Mouse (Mus musculus): ENCODE measurements around the gene Prkcb. TPM values are rescaled to one million over a fixed set of nuclear protein-coding genes. Genes with fewer than 3 reads are reported as not detected.
"Not testable (repeated sequence)": the region's sequence is repeated elsewhere in the genome, so short reads cannot be mapped to it uniquely, and the experiment has no call there.

Gene Prkcb
- 117 and 119 TPM in 2 replicates for polyA plus RNA-seq (2015; fragmentation: Nextera tagmentation; extraction: Ambion mirVana)

DNA sequence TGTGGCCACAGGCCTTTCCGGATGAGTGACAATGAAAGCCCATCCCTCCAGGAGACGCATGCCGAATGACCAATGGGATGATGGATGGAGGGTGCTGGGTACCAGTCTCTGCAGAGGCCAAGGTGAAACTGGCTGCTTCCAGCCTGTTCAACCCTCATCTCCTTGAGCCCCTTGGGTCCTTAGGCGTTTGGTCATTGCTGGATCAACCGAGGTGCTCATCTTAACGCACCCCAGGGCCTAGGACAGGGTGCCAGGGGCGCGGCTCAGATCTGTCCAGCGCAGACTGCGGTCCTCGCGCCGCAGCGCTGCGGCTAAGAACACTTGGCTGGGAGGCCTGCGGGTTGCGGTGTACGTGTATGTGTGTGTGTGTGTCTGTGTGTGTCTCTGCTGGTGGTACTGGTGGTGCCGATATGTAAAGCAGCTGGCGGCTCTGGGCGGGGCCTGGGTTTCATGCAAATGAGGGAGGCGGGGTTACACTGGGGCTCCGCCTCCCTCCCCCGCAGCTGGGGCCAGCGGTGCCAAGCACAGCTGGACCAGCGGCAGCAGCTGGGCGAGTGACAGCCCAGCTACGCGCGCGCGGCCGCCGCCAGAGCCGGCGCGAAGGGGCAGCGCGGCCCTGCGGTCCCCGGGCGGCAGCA, at the start of gene Prkcb:
Gene Prkcb, plus strand, starts transcription at position 147 of the 638 bp plus-strand sequence.
- Histone ChIP-seq H3K9me3 (no peaks in the 10 kb centered on the region), H3K27me3 (no peaks in the 10 kb centered on the region), H3K4me2 (peak within 1 kb of the TSS; percentile 97), H3K27ac (replicated peaks) (peak within 1 kb of the TSS; percentile 76), H3K36me3 (no peaks in the 10 kb centered on the region), H3K9ac (peak within 1 kb of the TSS; percentile 69), H3K4me3 (peak within 1 kb of the TSS; percentile 85), H3K4me1 (replicated peaks) (peaks cover 38% of the 10 kb centered on the region)
- peak; percentile 92 for ATAC-seq (ENCODE audit: low FRiP score, low read depth)
- WGBS = 3% methylated on average over 24 of the region's 42 CpGs

DNA sequence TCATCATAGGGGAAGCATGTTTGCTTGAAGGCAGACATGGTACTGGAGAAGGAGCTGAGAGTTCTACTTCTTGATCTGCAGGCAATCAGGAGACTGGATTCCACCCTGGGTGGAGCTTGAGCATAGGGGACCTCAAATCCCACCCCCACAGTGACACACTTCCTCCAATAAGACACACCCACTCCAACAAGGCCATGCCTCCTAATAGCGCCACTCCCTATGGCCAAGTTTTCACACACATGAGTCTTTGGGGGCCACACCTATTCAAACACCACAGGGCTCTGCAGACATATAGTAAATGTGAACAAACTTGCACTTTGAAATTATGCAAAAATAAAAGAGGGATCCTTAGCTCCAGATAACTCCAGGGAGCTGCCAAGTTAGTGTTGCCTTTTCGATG, 49.6 kb upstream of the Prkcb start:
- 92% methylated on average over 2 of the region's 2 CpGs for WGBS
- no peak overlapping the region for H3K4me2 ChIP-seq
- H3K9me3 ChIP-seq = no peaks in the 10 kb centered on the region

DNA sequence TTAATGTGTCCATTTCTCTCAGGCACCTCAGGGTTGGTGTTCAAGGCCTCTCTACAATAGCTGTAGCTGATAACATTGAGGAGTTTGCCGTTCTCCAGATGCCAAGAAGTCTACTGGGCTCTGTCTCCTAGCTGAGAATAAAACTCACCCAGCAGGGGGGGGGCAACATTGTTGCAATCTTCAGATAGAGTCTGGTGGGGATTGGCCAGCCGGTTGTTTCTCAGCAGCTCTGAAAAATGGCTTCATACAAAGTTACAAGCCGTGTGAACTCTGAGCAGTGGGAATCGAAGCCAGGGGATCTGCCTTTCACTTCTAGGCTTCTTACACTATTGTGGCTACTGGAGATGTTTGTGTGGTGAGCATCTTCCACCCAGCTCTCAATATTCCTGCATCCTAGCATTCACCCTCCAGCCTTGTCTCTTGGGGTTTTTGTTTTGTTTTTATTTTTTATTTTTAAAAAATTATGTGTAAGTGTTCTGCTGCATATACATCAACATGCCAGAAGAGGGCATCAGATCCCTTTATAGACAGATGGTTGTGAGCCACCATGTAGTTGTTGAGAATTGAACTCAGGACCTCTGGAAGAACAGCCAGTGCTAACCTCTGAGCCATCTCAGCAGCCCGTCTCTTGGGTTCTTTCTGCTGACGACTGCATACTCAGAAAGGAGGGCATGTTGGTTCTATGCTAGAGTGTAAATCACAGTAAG, 48.0 kb upstream of the Prkcb start:
- Histone ChIP-seq H3K27ac (replicated peaks) (no peak overlapping the region), H3K4me1 (replicated peaks) (no peaks in the 10 kb centered on the region), H3K9ac (no peak overlapping the region), H3K4me3 (no peak overlapping the region), H3K36me3 (no peaks in the 10 kb centered on the region), H3K9me3 (no peaks in the 10 kb centered on the region), H3K27me3 (no peaks in the 10 kb centered on the region), H3K4me2 (no peak overlapping the region)
- no peak for ATAC-seq (ENCODE audit: low FRiP score, low read depth)
- 76% methylated on average over 6 of the region's 6 CpGs for WGBS

More for the DNA sequence above, 49.6 kb upstream of the Prkcb start:
- H3K27ac ChIP-seq (replicated peaks) = no peak overlapping the region
- no peak for ATAC-seq (ENCODE audit: low FRiP score, low read depth)
- no peak overlapping the region for H3K9ac ChIP-seq
- no peak overlapping the region for H3K4me3 ChIP-seq
- H3K36me3 ChIP-seq = no peaks in the 10 kb centered on the region
- H3K4me1 ChIP-seq (replicated peaks) = no peaks in the 10 kb centered on the region
- no peaks in the 10 kb centered on the region for H3K27me3 ChIP-seq

DNA sequence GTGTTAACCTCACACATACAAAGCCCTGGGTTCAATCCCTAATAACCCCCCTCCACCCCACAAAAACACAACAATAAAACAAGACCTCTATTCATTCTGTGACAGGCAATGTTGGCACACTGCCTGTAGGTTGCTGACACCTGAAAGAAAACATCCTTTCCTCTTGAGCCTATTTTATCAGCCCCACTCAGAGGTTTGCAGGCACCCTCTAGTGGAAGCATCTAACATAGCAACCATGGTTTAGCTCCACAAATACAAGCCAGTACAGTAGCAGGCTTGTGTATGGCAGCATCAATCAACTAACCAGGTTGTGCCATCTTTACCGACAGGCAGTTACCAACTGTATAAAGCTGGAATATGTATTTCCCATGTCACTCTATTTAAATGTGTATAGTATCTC, 46.3 kb upstream of the Prkcb start:
- no peak overlapping the region for H3K27ac ChIP-seq (replicated peaks)
- H3K9ac ChIP-seq = no peak overlapping the region
- WGBS = 38% methylated on average over 1 of the region's 1 CpGs
- H3K4me3 ChIP-seq = no peak overlapping the region
- H3K4me2 ChIP-seq = no peak overlapping the region
- no peaks in the 10 kb centered on the region for H3K9me3 ChIP-seq
- no peaks in the 10 kb centered on the region for H3K4me1 ChIP-seq (replicated peaks)
- no peaks in the 10 kb centered on the region for H3K36me3 ChIP-seq
- no peaks in the 10 kb centered on the region for H3K27me3 ChIP-seq
- ATAC-seq (ENCODE audit: low FRiP score, low read depth) = no peak

DNA sequence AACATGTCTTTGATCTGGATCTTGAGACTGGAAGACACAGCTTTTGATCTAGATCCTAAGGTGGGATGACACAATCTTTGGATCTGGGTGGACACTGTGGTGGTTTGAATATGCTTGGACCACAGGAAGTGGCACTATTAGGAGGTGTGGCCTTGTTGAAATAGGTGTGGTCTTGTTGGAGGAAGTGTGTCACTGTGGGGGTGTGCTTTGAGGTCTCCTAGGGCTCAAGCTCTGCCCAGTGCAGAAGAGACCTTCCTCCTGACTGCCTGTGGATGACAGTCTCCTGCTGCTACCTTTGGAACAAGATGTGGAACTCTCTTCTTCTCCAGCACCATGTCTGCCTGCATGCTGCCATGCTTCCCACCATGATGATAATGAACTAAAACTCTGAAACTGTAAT, 45.8 kb upstream of the Prkcb start:
- not testable (repeated sequence) for H3K4me3 ChIP-seq; H3K9me3 ChIP-seq; ATAC-seq (ENCODE audit: low FRiP score, low read depth); H3K36me3 ChIP-seq; H3K27ac ChIP-seq (replicated peaks); H3K9ac ChIP-seq; H3K4me1 ChIP-seq (replicated peaks); H3K4me2 ChIP-seq; H3K27me3 ChIP-seq

DNA sequence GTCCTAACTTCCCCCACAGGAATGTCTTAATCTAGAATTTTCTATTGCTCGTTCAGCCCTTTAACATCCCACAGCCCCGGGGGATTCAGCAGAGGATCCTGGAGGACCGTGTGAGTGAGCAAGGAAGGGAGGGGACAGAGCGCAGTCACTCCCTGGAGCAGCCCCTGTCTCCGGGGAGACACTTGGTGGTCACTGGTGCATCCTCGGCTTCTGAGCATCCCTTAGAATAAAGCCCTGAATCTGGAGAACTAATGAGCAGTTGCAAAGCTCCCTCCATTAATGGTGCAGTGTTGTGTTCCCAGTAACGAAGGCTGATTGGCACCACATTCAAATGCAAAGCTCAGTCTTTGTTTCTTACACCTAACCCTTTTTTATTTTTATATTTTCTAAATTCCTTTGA, 44.4 kb upstream of the Prkcb start:
- Histone ChIP-seq H3K36me3 (no peaks in the 10 kb centered on the region), H3K27ac (replicated peaks) (no peak overlapping the region; the same call in 1 of the 2 replicates), H3K9me3 (no peaks in the 10 kb centered on the region), H3K4me2 (no peak overlapping the region), H3K4me3 (no peak overlapping the region), H3K9ac (no peak overlapping the region), H3K4me1 (replicated peaks) (no peaks in the 10 kb centered on the region), H3K27me3 (no peaks in the 10 kb centered on the region)
- ATAC-seq (ENCODE audit: low FRiP score, low read depth) = peak; percentile 69
- WGBS = 32% methylated on average over 7 of the region's 7 CpGs

DNA sequence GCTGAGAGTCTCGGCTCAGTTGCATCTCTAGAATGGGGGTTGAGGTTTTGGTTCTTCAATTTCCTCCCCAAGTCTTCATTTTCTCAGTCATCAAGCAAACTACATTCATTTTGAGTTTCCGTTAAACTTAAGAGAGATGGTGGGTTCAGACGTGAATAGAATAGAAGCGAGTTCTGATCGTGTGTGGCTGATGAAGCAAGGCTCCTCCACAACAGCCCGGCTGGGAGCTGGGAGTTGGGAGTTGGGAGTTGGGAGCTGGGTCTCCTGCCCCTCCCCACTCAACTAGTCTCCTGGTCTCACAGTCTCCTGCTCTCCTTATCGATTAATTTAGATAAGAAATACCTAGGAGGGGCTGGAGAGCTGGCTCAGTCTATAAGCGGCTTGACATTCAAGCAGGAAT, 44.0 kb upstream of the Prkcb start:
- H3K4me1 ChIP-seq (replicated peaks) = no peaks in the 10 kb centered on the region
- H3K27ac ChIP-seq (replicated peaks) = peak overlapping the region; percentile 17; the same call in 1 of the 2 replicates

DNA sequence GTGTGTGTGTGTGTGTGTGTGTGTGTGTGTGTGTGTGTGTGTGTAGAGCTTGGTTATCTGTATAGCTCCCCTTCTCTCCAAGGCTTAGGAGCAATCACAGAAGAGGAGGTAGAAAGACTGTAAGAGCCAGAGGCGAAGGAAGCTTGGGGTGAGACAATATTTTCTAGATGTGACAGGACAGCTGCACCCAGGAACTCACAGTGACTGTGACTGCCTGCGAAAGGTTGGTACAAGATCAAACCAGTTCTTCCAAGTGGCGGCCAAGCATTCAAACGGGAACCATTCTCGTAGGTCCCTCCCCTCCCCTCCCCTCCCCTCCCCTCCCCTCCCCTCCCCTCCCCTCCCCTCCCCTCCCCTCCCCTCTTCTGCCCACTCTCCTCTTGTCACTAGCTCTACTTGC, 42.6 kb upstream of the Prkcb start:
- Histone ChIP-seq H3K27ac (replicated peaks) (no peak overlapping the region), H3K4me3 (no peak overlapping the region), H3K9me3 (no peaks in the 10 kb centered on the region), H3K4me1 (replicated peaks) (no peaks in the 10 kb centered on the region), H3K4me2 (no peak overlapping the region), H3K36me3 (no peaks in the 10 kb centered on the region), H3K9ac (no peak overlapping the region), H3K27me3 (no peaks in the 10 kb centered on the region)
- no peak for ATAC-seq (ENCODE audit: low FRiP score, low read depth)
- WGBS = 46% methylated on average over 3 of the region's 5 CpGs

More for the DNA sequence above, 44.0 kb upstream of the Prkcb start:
- Histone ChIP-seq H3K4me2 (no peak overlapping the region), H3K36me3 (no peaks in the 10 kb centered on the region), H3K27me3 (no peaks in the 10 kb centered on the region), H3K9me3 (no peaks in the 10 kb centered on the region), H3K4me3 (no peak overlapping the region), H3K9ac (no peak overlapping the region)
- WGBS = 55% methylated on average over 8 of the region's 8 CpGs
- ATAC-seq (ENCODE audit: low FRiP score, low read depth) = no peak; the same call in 1 of the 2 replicates

DNA sequence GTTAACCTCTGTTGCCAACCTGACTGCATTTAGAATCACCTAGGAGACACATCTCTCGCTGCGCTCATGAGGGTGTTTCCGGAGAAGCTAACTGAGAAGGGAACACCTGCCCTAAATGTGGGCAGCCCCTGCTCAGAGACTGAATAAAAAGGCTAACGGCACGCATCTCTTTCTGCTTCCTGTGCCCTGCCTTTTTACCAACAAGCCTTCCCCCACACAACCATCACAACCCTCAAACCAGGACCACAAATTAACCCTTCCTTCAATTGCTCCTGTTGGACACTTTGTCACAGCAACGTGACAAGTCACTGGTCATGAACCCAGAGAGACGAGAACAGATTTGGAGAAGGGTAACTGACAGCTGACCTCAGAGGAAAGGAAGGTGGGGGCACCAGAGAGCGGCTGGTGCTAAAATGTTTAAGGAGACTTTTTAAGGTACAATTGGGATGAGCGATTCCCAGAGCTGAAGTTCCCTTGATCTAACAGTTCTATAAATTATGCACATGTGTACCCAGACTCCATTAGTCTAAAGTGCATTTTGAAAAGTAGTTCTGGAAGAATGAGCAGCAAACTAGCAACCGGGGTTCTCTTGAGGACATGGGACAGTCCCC, 41.2 kb upstream of the Prkcb start:
- H3K9me3 ChIP-seq = no peaks in the 10 kb centered on the region
- H3K27ac ChIP-seq (replicated peaks) = no peak overlapping the region
- H3K36me3 ChIP-seq = no peaks in the 10 kb centered on the region
- WGBS = 79% methylated on average over 10 of the region's 10 CpGs
- ATAC-seq (ENCODE audit: low FRiP score, low read depth) = no peak
- H3K4me3 ChIP-seq = no peak overlapping the region
- H3K27me3 ChIP-seq = no peaks in the 10 kb centered on the region
- H3K4me2 ChIP-seq = no peak overlapping the region
- H3K4me1 ChIP-seq (replicated peaks) = no peaks in the 10 kb centered on the region
- no peak overlapping the region for H3K9ac ChIP-seq

DNA sequence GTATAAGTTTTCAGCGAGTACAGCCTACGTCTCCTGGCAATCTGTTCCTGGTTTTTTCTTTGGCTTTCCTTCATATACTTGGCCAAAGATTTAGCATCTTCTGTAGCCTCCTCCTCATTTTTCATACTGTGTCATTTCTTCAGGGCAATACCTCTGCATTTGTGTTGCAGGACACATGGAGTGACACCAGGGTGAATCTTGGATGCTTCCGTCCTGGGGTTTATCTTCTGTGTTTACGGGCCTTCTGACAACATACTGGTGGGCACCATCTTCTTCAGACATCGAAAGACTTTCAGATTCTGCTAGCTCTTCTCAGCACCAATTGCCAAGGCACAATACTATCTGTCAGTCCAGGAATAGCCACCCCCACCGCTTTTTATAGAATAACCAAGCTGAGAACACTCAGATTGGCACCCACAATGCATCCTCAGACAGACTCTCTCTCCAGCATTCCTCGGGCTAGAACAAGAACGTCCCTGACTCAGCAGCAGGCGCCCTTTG, 39.2 kb upstream of the Prkcb start:
- Histone ChIP-seq H3K36me3 (no peaks in the 10 kb centered on the region), H3K9me3 (no peaks in the 10 kb centered on the region), H3K4me1 (replicated peaks) (no peaks in the 10 kb centered on the region), H3K9ac (no peak overlapping the region), H3K4me2 (no peak overlapping the region), H3K27me3 (no peaks in the 10 kb centered on the region), H3K4me3 (no peak overlapping the region), H3K27ac (replicated peaks) (no peak overlapping the region)
- WGBS = 91% methylated on average over 9 of the region's 9 CpGs
- ATAC-seq (ENCODE audit: low FRiP score, low read depth) = no peak

DNA sequence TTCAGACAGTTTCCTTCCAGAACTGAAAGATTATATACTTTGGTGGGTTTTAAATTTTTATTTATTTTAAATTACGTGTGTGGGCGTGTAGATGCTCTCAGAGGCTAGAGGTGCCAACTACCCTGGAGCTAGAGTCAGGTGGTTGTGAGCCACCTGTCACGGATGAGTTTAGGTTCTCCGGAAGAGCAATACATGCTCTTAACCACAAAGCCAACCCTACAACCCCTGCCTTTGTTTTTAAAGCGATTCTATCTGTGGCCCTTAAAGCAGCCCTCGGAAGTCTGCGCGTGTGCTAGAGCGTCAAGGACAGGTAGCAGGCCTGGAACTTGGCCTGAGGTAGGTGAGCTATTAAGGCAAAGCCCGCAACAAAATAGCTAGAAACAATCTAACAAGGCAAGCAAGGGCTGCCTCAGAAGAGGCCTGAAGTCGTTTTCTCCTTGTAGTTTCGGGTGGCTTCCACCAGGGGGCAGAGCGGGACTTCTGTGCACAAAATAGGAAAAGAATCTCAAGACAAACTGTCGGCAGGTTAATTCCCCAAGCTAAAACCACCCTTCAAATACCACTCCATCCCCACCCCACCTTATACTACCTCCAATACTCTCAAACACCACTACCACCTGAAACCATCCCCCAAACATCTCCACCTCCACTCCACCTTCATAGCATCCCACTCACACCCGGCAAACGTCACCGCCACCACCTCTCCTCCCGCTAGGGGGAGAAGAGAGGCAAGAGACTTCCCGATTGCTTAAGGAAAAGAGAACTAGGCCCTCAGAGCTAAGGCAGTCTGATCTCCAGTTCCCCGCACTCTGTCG, 37.1 kb upstream of the Prkcb start:
- peak; percentile 61 for ATAC-seq (ENCODE audit: low FRiP score, low read depth)
- H3K27ac ChIP-seq (replicated peaks) = no peak overlapping the region

More for the DNA sequence above, 37.1 kb upstream of the Prkcb start:
- H3K4me1 ChIP-seq (replicated peaks) = no peaks in the 10 kb centered on the region
- H3K36me3 ChIP-seq = no peaks in the 10 kb centered on the region
- peak overlapping the region; percentile 43 for H3K4me2 ChIP-seq
- no peak overlapping the region for H3K4me3 ChIP-seq
- no peak overlapping the region for H3K9ac ChIP-seq
- no peaks in the 10 kb centered on the region for H3K27me3 ChIP-seq
- 32% methylated on average over 21 of the region's 21 CpGs for WGBS
- no peaks in the 10 kb centered on the region for H3K9me3 ChIP-seq
